Mouse (Mus musculus) G1E (cell line): Measurements from ENCODE around the gene Kcnk15. TPM values are rescaled to one million over a fixed set of nuclear protein-coding genes. Genes with fewer than 3 reads are reported as not detected.

ENCODE experiments used
- ATAC-seq: 2 replicates; pipeline ENCODE4 v1.8.0; 2016; ENCODE audit warnings: mild to moderate bottlenecking; ENCODE audit not compliant: insufficient number of reproducible peaks, poor library complexity, low FRiP score, severe bottlenecking; ENCODE audit errors: extremely low read depth
- DNase-seq: peaks from one replicate; pipeline ENCODE4 v3.0.0; 2012; ENCODE audit warnings: low spot score
- H3K27me3 ChIP-seq: 2 replicates; pipeline ENCODE4 v1.6.1; 2012; ENCODE audit warnings: mild to moderate bottlenecking, low read length, inconsistent platforms; ENCODE audit not compliant: insufficient read depth
- H3K36me3 ChIP-seq: replicated peaks from 2 replicates; pipeline ENCODE3; 2012; ENCODE audit warnings: mild to moderate bottlenecking, inconsistent platforms
- H3K4me1 ChIP-seq: 2 replicates; pipeline ENCODE4 v1.6.1; 2012; ENCODE audit warnings: low read depth, low read length, inconsistent platforms, mixed read lengths; ENCODE audit not compliant: insufficient read depth
- H3K4me3 ChIP-seq: 2 replicates; pipeline ENCODE4 v1.5.1; 2012; ENCODE audit warnings: low read depth, mild to moderate bottlenecking, inconsistent platforms, low read length, moderate library complexity, mixed read lengths
- H3K9me3 ChIP-seq: replicated peaks from 2 replicates; pipeline ENCODE4 v1.6.1; 2012; ENCODE audit warnings: inconsistent platforms
- CTCF ChIP-seq: IDR thresholded peaks from 2 replicates; pipeline ENCODE4 v1.5.1; 2012; ENCODE audit warnings: low read depth, low read length, inconsistent platforms, mixed read lengths
- GATA1 ChIP-seq: IDR thresholded peaks from 2 replicates; pipeline ENCODE4 v1.6.1; 2012; ENCODE audit warnings: borderline replicate concordance, low read length, inconsistent platforms, mixed read lengths
- GATA2 ChIP-seq: IDR thresholded peaks from 2 replicates; pipeline ENCODE4 v1.6.1; 2012; ENCODE audit warnings: low read depth, low read length, inconsistent platforms, borderline replicate concordance
- POLR2AphosphoS5 ChIP-seq: IDR thresholded peaks from 2 replicates; pipeline ENCODE4 v1.6.1; 2012; ENCODE audit warnings: low read depth, low read length, inconsistent platforms; ENCODE audit not compliant: insufficient replicate concordance
- TAL1 ChIP-seq: conservative IDR thresholded peaks from 2 replicates; pipeline ENCODE4 v1.6.1; 2012; ENCODE audit warnings: low read depth, low read length, inconsistent platforms, mixed read lengths
- polyA plus RNA-seq: library from polyadenylated mRNA; stranded (reverse); fragments of >175 nt; gene quantifications from 2 replicates; pipeline ENCODE4 v1.2.3, GENCODE M21; 2012
- total RNA-seq, 2 experiments: library from RNA; stranded (forward) in 1 of 2; stranded (reverse) in 1 of 2; fragments of 200-1000 nt in 1 of 2; fragments of >200 nt in 1 of 2; fragmentation: Nextera tagmentation in 1 of 2; gene quantifications; 2 replicates each; pipeline ENCODE4 v1.2.3; 2014 to 2017

The Kcnk15 gene
- total and polyA plus RNA-seq, 3 experiments = not detected

- no peaks in the 10 kb centered on the region for H3K4me1 ChIP-seq
- no peak for DNase-seq
- H3K36me3 ChIP-seq = no peaks in the 10 kb centered on the region
- H3K4me3 ChIP-seq = no peak overlapping the region
- no peaks in the 10 kb centered on the region for H3K27me3 ChIP-seq
- ATAC-seq = no peak
- no peaks in the 10 kb centered on the region for H3K9me3 ChIP-seq
- TF ChIP-seq POLR2AphosphoS5 = no peak
- no peak for TF ChIP-seq TAL1
- TF ChIP-seq GATA1 = no peak
- TF ChIP-seq CTCF = no peak
- TF ChIP-seq GATA2 = no peak
These were observed 11.4 kb upstream of the Kcnk15 start for GRCm38 (mm10) chr2:163842043-163842442.

GRCm38 (mm10) chr2:163857233-163857632, 3.8 kb downstream of the Kcnk15 start:
- Histone ChIP-seq H3K27me3 (peaks cover 4% of the 10 kb centered on the region; the same call in 1 of the 2 replicates), H3K9me3 (no peaks in the 10 kb centered on the region), H3K36me3 (no peaks in the 10 kb centered on the region), H3K4me1 (no peaks in the 10 kb centered on the region), H3K4me3 (no peak overlapping the region)
- ATAC-seq (no peak), DNase-seq (no peak)
- TF ChIP-seq GATA2 (no peak), POLR2AphosphoS5 (no peak), CTCF (no peak)

GRCm38 (mm10) chr2:163858254-163858947, 5.0 kb downstream of the Kcnk15 start:
- Histone ChIP-seq H3K4me3 (no peak overlapping the region), H3K27me3 (peaks cover 4% of the 10 kb centered on the region; the same call in 1 of the 2 replicates), H3K9me3 (no peaks in the 10 kb centered on the region), H3K4me1 (no peaks in the 10 kb centered on the region), H3K36me3 (no peaks in the 10 kb centered on the region)
- ATAC-seq (no peak), DNase-seq (no peak)
- TF ChIP-seq GATA2 = no peak
- TF ChIP-seq CTCF = no peak
- TF ChIP-seq TAL1 = no peak
- TF ChIP-seq GATA1 = no peak
- TF ChIP-seq POLR2AphosphoS5 = no peak

GRCm38 (mm10) chr2:163865311-163865710, 11.9 kb downstream of the Kcnk15 start:
- no peak overlapping the region for H3K4me3 ChIP-seq
- TF ChIP-seq CTCF (no peak), GATA1 (no peak), GATA2 (no peak), TAL1 (no peak), POLR2AphosphoS5 (no peak)
- H3K9me3 ChIP-seq = no peaks in the 10 kb centered on the region
- no peak for ATAC-seq
- no peaks in the 10 kb centered on the region for H3K4me1 ChIP-seq
- H3K27me3 ChIP-seq = no peaks in the 10 kb centered on the region; the same call in 1 of the 2 replicates
- DNase-seq = no peak
- no peaks in the 10 kb centered on the region for H3K36me3 ChIP-seq

DNA sequence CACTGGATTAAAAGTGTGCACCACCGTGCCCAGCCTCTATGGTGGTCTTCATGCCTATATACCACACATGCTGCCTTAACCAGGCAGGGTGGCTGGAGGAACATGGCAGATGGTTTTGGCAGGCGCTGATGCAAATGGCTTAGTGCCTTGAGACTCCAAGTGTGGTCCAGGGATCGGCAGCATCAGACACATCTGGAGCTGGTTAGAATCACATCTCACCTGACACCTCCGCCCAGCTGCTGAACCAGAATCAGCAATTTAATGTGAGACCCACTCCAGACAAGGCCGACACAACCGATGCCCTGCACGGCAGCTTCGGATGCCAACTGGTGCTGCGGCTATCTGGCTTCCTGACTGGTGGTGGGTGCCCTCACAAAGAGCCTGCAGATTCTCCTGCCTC, 12.6 kb downstream of the Kcnk15 start:
- Histone ChIP-seq H3K36me3 (no peaks in the 10 kb centered on the region), H3K4me1 (no peaks in the 10 kb centered on the region), H3K27me3 (no peaks in the 10 kb centered on the region; the same call in 1 of the 2 replicates), H3K4me3 (no peak overlapping the region), H3K9me3 (no peaks in the 10 kb centered on the region)
- DNase-seq (no peak), ATAC-seq (no peak)
- no peak for TF ChIP-seq GATA2
- TF ChIP-seq CTCF = no peak
- no peak for TF ChIP-seq GATA1
- TF ChIP-seq POLR2AphosphoS5 = no peak

DNA sequence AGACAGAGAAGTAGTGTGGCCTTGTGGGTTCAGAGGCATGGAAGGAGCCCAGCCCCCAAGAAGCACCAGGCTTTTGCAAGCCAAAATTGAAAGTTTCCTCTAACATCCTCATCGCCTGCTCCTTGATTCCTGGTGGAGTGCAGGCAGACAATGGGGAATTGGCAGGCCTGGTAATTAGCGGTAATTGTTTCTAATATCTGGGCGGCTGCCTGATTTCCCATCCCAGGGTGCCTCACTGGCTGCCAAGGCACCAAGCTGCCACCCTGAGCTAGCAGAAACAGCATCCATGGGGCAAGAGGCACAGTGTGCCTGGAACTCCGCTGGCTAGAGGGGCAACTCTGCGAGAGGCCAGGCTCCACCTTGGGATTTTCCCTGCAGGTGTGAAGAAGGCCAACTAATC, 16.3 kb downstream of the Kcnk15 start:
- DNase-seq (no peak), ATAC-seq (no peak)
- no peaks in the 10 kb centered on the region for H3K36me3 ChIP-seq
- no peak for TF ChIP-seq POLR2AphosphoS5
- H3K4me3 ChIP-seq = no peak overlapping the region
- H3K9me3 ChIP-seq = no peaks in the 10 kb centered on the region
- H3K27me3 ChIP-seq = no peaks in the 10 kb centered on the region; the same call in 1 of the 2 replicates
- H3K4me1 ChIP-seq = no peaks in the 10 kb centered on the region
